Mouse (Mus musculus): Measurements from ENCODE around the gene Jmjd8. TPM values are rescaled to one million over a fixed set of nuclear protein-coding genes. Genes with fewer than 3 reads are reported as not detected.

Gene Jmjd8
- polyA plus RNA-seq (2015; fragmentation: Nextera tagmentation; extraction: Ambion mirVana) = 17.9 and 23.0 TPM in 2 replicates

GRCm38 (mm10) chr17:25828712-25829557 is at the start of gene Jmjd8:
TSS of gene Jmjd8 (plus strand) at chr17:25828867.

GRCm38 (mm10) chr17:25785281-25785745 is 43.4 kb upstream of the Jmjd8 start, which contains the start of gene Haghl:
TSS of gene Haghl (minus strand) at chr17:25785673.

DNA sequence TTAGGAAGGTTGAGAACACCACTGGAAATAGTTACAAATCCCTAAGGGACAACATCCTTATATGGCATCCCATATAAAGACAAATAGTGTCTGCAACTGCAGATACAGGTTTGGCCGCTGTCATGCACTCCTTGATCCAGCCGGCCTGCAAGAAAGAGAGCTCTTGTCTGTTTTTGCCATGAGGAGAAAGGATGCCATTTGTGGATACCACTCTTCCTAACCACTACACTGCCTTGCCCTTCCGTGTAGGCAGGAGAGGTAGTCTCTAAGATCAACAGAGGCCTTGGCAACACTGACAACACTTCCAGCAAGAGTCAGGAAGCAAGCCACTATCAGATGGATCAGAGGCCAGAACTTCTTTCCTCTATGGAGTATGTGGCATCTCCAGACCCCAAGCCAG is 42.4 kb upstream of the Jmjd8 start, which contains the start of gene Ccdc78:
Gene Ccdc78 (plus strand): TSS at position 301 of the 400 bp plus-strand sequence.

GRCm38 (mm10) chr17:25792615-25793014 is 36.1 kb upstream of the Jmjd8 start, which contains the start of gene Fam173a:
TSS of gene Fam173a (minus strand) at chr17:25792901.

DNA sequence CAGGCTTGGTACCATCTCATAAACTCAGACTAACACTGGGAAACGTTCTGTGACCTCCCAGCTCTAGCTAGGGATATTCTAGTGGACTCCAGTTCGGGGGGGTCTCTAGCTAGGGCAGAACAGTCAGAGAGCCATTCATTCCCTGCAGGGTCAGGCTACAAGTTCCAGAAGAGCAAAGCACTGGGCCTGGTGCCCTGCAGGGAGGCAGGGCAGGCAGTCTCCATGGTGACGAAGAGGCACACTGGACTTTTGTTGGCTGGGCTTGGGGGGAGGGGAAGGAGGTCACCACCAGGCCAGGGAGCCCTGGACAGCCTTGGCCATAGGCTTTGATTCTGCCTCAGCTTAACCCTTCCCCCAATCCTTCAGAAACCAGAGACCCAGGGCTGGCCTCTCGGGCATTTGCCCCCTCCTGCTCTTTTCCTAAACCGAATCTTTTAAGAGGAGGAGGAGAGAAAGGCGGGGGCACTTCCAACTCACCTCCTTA is 33.0 kb upstream of the Jmjd8 start, which contains the start of gene AC134908.4:
Gene AC134908.4 (minus strand): TSS at position 51 of the 484 bp plus-strand sequence.

GRCm38 (mm10) chr17:25796951-25797369 is 31.7 kb upstream of the Jmjd8 start, which contains the start of gene Metrn:
TSS of gene Metrn (minus strand) at chr17:25797136.

GRCm38 (mm10) chr17:25808789-25809605 is 19.7 kb upstream of the Jmjd8 start, which contains the start of gene Fbxl16:
TSS of gene Fbxl16 (plus strand) at chr17:25809085.

DNA sequence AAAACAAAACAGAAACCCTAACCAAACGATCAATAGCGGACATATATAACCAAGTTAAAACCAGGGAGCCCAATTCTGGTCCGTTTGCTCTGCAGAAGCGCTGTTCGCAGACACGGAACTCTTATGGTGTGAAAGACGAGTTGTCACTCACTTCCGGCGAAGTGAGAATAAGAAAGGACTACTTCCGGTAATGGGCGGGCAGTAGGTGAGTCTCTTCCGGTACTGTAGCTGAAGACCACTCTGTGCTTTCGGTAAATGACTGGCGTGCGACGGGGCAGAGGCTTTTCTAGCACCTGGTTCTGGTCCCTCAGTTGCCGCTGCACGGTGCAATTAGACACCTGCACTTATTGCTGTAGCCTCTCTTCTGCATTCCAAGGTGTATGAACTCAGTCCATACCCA is 5.2 kb upstream of the Jmjd8 start, which contains the start of gene Wdr24:
Gene Wdr24 (plus strand): TSS at position 176 of the 400 bp plus-strand sequence.

GRCm38 (mm10) chr17:25833291-25833663 is 4.6 kb downstream of the Jmjd8 start, which contains the start of gene Stub1:
TSS of gene Stub1 (minus strand) at chr17:25833404.

GRCm38 (mm10) chr17:25837076-25837410 is 8.4 kb downstream of the Jmjd8 start, which contains the start of gene Rhbdl1:
TSS of gene Rhbdl1 (minus strand) at chr17:25837295.

DNA sequence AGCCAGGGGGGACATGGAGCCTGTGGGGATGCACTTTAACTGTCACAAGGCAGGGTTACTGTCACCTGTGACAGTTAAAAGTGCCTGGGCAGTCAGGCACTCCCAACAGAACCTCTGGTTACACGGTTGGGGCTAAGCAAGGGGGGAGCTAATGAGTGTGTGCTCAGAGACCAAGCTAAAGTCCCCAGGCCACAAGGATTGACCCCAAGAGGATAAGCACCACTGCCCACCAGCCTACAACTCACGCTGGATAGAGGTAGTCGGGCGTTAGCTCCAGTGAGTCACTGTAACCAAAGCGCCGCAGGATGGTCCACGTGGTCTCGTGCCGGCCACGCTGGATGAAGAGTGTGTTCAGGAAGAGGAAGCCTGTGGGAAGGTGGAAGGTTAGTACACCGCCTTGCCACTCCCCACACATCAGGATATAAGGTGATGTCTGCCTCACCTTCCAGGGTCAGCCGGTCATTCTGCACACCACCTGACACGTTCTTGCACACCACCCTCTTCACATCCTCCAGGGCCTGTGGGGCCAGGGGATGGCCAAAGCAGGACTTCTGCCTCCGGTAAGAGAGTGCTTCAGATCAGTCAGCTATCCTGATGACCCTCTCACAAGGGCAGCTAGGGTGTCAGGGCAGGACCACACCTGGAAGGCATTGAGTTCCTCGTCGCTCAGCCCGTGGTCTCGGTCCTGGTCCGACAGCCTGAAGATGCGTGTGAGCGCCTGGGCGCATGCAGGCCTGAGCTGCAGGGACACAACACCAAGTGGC is 12.6 kb downstream of the Jmjd8 start, which contains the start of gene Gm20683:
Gene Gm20683 (minus strand): TSS at position 647 of the 764 bp plus-strand sequence.

DNA sequence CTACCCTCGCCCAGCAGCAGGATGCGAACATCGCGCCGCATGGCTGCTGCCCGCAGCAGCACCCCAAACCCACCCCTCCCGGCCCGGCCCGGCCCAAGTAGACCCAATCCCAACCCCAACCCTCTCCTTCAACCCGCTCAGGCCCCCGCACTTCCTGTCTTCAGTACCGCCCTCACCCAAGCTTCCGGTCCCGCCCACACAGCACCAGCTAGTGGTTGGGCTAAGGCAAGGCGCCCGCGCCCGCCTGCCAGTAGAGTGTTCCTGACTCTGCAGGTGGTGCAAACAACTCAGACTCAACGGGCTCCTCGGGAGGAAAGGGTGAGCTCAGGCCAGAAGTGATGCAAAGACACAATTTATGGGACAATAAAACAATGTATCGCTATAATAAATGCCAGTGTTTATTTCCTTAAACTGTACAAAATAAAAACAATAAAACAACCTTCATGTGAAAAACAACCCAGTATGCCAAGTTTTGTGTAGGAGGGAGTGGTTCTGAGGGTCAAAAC is 15.8 kb downstream of the Jmjd8 start, which contains the start of gene Rhot2:
Gene Rhot2 (minus strand): TSS at position 456 of the 506 bp plus-strand sequence.

GRCm38 (mm10) chr17:25860832-25861703 is 32.4 kb downstream of the Jmjd8 start, which contains the start of gene Wdr90:
TSS of gene Wdr90 (minus strand) at chr17:25861501.

DNA sequence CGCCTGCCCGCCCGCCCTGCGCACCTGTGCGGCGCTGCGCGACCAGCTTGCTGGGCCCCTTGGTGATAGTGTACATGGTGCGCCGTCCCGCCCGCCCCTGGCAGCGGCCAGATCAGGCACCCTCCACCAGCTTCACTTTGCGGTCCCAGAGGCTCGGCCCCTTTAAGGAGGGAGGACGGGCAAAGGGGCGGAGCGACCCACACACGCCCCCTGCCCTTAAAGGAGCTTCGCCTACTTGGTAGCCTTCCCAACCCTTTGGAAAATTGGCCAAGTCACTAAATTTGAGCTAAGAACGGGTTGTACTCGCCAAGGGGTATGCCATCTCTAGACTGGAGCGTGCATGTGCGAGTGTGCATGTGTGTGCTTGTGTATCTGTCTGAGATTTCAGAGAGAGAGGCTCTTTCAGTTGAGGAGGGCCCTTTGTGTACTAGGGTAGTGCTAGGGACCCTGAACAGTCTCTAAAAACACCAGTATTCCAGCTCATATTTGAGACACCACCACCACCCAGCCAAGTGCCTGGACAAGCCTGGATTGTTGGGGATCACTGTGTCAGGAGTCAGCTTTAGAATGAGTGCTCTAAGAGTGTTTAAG is 40.0 kb downstream of the Jmjd8 start, which contains the start of gene Mcrip2:
Gene Mcrip2 (minus strand): TSS at position 164 of the 591 bp plus-strand sequence.

GRCm38 (mm10) chr17:25874721-25875170 is 46.1 kb downstream of the Jmjd8 start, which contains the start of gene Mettl26:
TSS of gene Mettl26 (plus strand) at chr17:25875074.

GRCm38 (mm10) chr17:25880196-25880910 is 51.7 kb downstream of the Jmjd8 start, which contains the start of gene Wfikkn1:
TSS of gene Wfikkn1 (minus strand) at chr17:25880858.

